Mouse (Mus musculus): ENCODE measurements at regions not wholly inside any gene's neighbourhood (a gene's known extent, or its start where the extent isn't known, plus 50 kb on each side); places are given as distances from the start of the nearest gene placed in this dataset.

- no peak overlapping the region for H3K27ac ChIP-seq (ENCODE audit: low read length)
- no peaks in the 10 kb centered on the region for H3K4me1 ChIP-seq (ENCODE audit: control insufficient read depth, insufficient read depth, low read length)
- no peak overlapping the region for H3K4me2 ChIP-seq (ENCODE audit: low read depth, low read length)
- no peaks in the 10 kb centered on the region for H3K9me3 ChIP-seq (ENCODE audit: control insufficient read depth, low read length)
- 82% methylated on average over 4 of the region's 4 CpGs for WGBS
- H3K27me3 ChIP-seq (replicated peaks; ENCODE audit: control insufficient read depth, insufficient read depth, low read length), result no peaks in the 10 kb centered on the region
- H3K36me3 ChIP-seq (ENCODE audit: control insufficient read depth, insufficient read depth, low read length), result no peaks in the 10 kb centered on the region
- H3K4me3 ChIP-seq (ENCODE audit: low read length), result no peak overlapping the region
- ATAC-seq, result no peak
- H3K9ac ChIP-seq (ENCODE audit: low read depth, low read length), result no peak overlapping the region
Observed at GRCm38 (mm10) chr6:16697285-16697684, 201.0 kb downstream of the Tfec start.

- peak; percentile 44; the same call in 1 of the 2 replicates for ATAC-seq
Observed at GRCm38 (mm10) chr6:16668004-16668403, 230.2 kb downstream of the Tfec start.

GRCm38 (mm10) chr6:16667241-16667640 lies 231.0 kb downstream of the Tfec start:
- Histone ChIP-seq H3K4me1 (ENCODE audit: control insufficient read depth, insufficient read depth, low read length) (peaks cover 4% of the 10 kb centered on the region; the same call in 1 of the 2 replicates), H3K27me3 (replicated peaks; ENCODE audit: control insufficient read depth, insufficient read depth, low read length) (no peaks in the 10 kb centered on the region), H3K9ac (ENCODE audit: low read depth, low read length) (no peak overlapping the region), H3K27ac (ENCODE audit: low read length) (no peak overlapping the region), H3K36me3 (ENCODE audit: control insufficient read depth, insufficient read depth, low read length) (no peaks in the 10 kb centered on the region), H3K4me2 (ENCODE audit: low read depth, low read length) (no peak overlapping the region), H3K9me3 (ENCODE audit: control insufficient read depth, low read length) (peaks cover 4% of the 10 kb centered on the region; the same call in 1 of the 2 replicates), H3K4me3 (ENCODE audit: low read length) (no peak overlapping the region)
- 38% methylated on average over 6 of the region's 6 CpGs for WGBS
- no peak for ATAC-seq

More at GRCm38 (mm10) chr6:16668004-16668403, 230.2 kb downstream of the Tfec start:
- peaks cover 4% of the 10 kb centered on the region; the same call in 1 of the 2 replicates for H3K4me1 ChIP-seq (ENCODE audit: control insufficient read depth, insufficient read depth, low read length)
- 3% methylated on average over 2 of the region's 2 CpGs for WGBS
- H3K9me3 ChIP-seq (ENCODE audit: control insufficient read depth, low read length), result peaks cover 4% of the 10 kb centered on the region; the same call in 1 of the 2 replicates
- H3K27me3 ChIP-seq (replicated peaks; ENCODE audit: control insufficient read depth, insufficient read depth, low read length), result no peaks in the 10 kb centered on the region
- no peak overlapping the region for H3K9ac ChIP-seq (ENCODE audit: low read depth, low read length)
- no peaks in the 10 kb centered on the region for H3K36me3 ChIP-seq (ENCODE audit: control insufficient read depth, insufficient read depth, low read length)
- H3K4me2 ChIP-seq (ENCODE audit: low read depth, low read length), result no peak overlapping the region
- no peak overlapping the region for H3K27ac ChIP-seq (ENCODE audit: low read length)
- H3K4me3 ChIP-seq (ENCODE audit: low read length), result no peak overlapping the region

DNA sequence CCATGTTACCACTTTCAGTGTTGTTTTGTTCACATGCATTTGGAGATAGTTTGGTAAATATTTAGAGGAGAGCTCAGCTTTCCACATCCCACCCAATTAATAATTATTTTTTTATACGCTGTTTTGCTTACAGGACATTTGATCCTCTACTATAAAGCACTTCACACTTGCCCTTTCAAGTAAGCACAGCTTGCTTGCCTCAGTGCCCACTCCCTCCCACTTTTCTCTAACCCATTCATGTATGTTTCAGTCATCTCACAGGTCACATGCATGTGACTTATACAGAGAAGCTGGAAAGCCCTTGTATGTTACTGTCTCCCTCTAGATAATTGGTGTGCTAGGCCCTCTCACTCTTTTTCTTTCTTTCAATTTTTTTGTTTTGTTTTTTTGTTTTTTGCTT lies 252.0 kb downstream of the Tfec start:
- Histone ChIP-seq H3K9ac (ENCODE audit: low read depth, low read length) (no peak overlapping the region), H3K4me1 (ENCODE audit: control insufficient read depth, insufficient read depth, low read length) (no peaks in the 10 kb centered on the region), H3K27ac (ENCODE audit: low read length) (no peak overlapping the region), H3K36me3 (ENCODE audit: control insufficient read depth, insufficient read depth, low read length) (no peaks in the 10 kb centered on the region), H3K27me3 (replicated peaks; ENCODE audit: control insufficient read depth, insufficient read depth, low read length) (no peaks in the 10 kb centered on the region), H3K4me2 (ENCODE audit: low read depth, low read length) (no peak overlapping the region), H3K4me3 (ENCODE audit: low read length) (no peak overlapping the region), H3K9me3 (ENCODE audit: control insufficient read depth, low read length) (no peaks in the 10 kb centered on the region)
- 65% methylated on average over 1 of the region's 1 CpGs for WGBS
- no peak for ATAC-seq

- no peaks in the 10 kb centered on the region for H3K4me1 ChIP-seq (ENCODE audit: control insufficient read depth, insufficient read depth, low read length)
- 0 out of 2 replicates have a peak, but pooled peaks have one; percentile 40 for ATAC-seq
- H3K9ac ChIP-seq (ENCODE audit: low read depth, low read length), result no peak overlapping the region
- no peaks in the 10 kb centered on the region for H3K36me3 ChIP-seq (ENCODE audit: control insufficient read depth, insufficient read depth, low read length)
- H3K9me3 ChIP-seq (ENCODE audit: control insufficient read depth, low read length), result no peaks in the 10 kb centered on the region
- no peaks in the 10 kb centered on the region for H3K27me3 ChIP-seq (replicated peaks; ENCODE audit: control insufficient read depth, insufficient read depth, low read length)
- H3K27ac ChIP-seq (ENCODE audit: low read length), result no peak overlapping the region
- no peak overlapping the region for H3K4me3 ChIP-seq (ENCODE audit: low read length)
- no peak overlapping the region for H3K4me2 ChIP-seq (ENCODE audit: low read depth, low read length)
Observed at GRCm38 (mm10) chr6:16643519-16643918, 254.7 kb downstream of the Tfec start.

DNA sequence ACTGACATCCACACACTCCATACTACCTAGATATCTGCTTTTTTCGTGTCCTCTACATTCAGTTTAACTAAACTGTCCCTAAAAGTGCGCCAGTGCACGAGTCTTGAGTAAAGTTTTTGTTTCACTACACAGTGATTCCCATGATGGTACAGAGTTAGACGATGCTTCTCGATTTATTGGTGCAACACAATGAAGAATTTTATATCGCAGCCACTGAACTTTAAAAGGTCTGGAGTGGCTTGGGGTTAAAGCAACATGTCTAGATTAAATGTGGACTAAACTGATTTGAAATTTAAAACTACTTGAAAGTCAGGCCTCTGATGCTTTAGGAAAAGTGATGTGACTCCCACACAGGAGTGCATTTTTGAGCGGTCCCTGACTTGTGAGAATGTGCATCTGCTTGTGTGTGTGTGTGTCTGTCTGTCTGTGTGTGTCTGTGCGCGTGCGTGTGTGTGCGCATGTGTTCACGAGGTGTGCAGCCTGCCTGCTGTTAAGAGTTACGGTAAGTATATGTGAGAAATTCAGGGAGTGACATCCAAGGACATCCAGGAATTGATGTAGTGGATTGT lies 261.4 kb downstream of the Tfec start:
- no peak overlapping the region for H3K27ac ChIP-seq (ENCODE audit: low read length)
- no peak for ATAC-seq
- WGBS, result 91% methylated on average over 13 of the region's 13 CpGs
- no peaks in the 10 kb centered on the region for H3K9me3 ChIP-seq (ENCODE audit: control insufficient read depth, low read length)
- no peak overlapping the region for H3K9ac ChIP-seq (ENCODE audit: low read depth, low read length)
- H3K27me3 ChIP-seq (replicated peaks; ENCODE audit: control insufficient read depth, insufficient read depth, low read length), result no peaks in the 10 kb centered on the region
- H3K4me3 ChIP-seq (ENCODE audit: low read length), result no peak overlapping the region
- no peak overlapping the region for H3K4me2 ChIP-seq (ENCODE audit: low read depth, low read length)
- no peaks in the 10 kb centered on the region for H3K36me3 ChIP-seq (ENCODE audit: control insufficient read depth, insufficient read depth, low read length)
- no peaks in the 10 kb centered on the region for H3K4me1 ChIP-seq (ENCODE audit: control insufficient read depth, insufficient read depth, low read length)

DNA sequence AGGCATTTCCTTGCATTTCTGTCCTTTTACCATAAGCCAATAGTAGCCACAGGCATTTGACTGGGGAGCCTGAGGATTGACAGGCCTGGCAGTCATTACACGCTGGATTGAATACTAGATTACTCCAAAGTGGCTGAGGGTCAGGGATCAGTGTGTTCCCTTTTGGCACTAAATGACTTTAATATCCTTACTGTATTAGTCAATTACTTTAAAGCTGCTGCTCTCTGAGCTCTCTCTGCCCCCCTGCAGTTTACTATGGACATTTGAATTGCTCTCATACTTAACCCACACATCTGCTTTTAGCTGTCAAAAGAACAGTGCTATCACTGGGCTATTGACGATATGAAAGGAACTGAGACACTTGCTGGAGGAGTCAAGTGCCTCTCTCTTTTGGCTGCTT lies 262.1 kb downstream of the Tfec start:
- H3K4me1 ChIP-seq (ENCODE audit: control insufficient read depth, insufficient read depth, low read length), result no peaks in the 10 kb centered on the region
- H3K9me3 ChIP-seq (ENCODE audit: control insufficient read depth, low read length), result no peaks in the 10 kb centered on the region
- 68% methylated on average over 2 of the region's 2 CpGs for WGBS
- H3K4me3 ChIP-seq (ENCODE audit: low read length), result no peak overlapping the region
- ATAC-seq, result no peak
- no peak overlapping the region for H3K9ac ChIP-seq (ENCODE audit: low read depth, low read length)
- no peaks in the 10 kb centered on the region for H3K36me3 ChIP-seq (ENCODE audit: control insufficient read depth, insufficient read depth, low read length)
- no peak overlapping the region for H3K27ac ChIP-seq (ENCODE audit: low read length)
- H3K4me2 ChIP-seq (ENCODE audit: low read depth, low read length), result no peak overlapping the region
- H3K27me3 ChIP-seq (replicated peaks; ENCODE audit: control insufficient read depth, insufficient read depth, low read length), result no peaks in the 10 kb centered on the region

- WGBS, result 71% methylated on average over 9 of the region's 9 CpGs
- Histone ChIP-seq H3K27ac (ENCODE audit: low read length) (no peak overlapping the region), H3K4me2 (ENCODE audit: low read depth, low read length) (no peak overlapping the region), H3K4me1 (ENCODE audit: control insufficient read depth, insufficient read depth, low read length) (no peaks in the 10 kb centered on the region), H3K36me3 (ENCODE audit: control insufficient read depth, insufficient read depth, low read length) (no peaks in the 10 kb centered on the region), H3K4me3 (ENCODE audit: low read length) (no peak overlapping the region), H3K27me3 (replicated peaks; ENCODE audit: control insufficient read depth, insufficient read depth, low read length) (no peaks in the 10 kb centered on the region), H3K9me3 (ENCODE audit: control insufficient read depth, low read length) (no peaks in the 10 kb centered on the region), H3K9ac (ENCODE audit: low read depth, low read length) (no peak overlapping the region)
- no peak for ATAC-seq
Observed at GRCm38 (mm10) chr6:16607393-16608023, 290.7 kb downstream of the Tfec start.

DNA sequence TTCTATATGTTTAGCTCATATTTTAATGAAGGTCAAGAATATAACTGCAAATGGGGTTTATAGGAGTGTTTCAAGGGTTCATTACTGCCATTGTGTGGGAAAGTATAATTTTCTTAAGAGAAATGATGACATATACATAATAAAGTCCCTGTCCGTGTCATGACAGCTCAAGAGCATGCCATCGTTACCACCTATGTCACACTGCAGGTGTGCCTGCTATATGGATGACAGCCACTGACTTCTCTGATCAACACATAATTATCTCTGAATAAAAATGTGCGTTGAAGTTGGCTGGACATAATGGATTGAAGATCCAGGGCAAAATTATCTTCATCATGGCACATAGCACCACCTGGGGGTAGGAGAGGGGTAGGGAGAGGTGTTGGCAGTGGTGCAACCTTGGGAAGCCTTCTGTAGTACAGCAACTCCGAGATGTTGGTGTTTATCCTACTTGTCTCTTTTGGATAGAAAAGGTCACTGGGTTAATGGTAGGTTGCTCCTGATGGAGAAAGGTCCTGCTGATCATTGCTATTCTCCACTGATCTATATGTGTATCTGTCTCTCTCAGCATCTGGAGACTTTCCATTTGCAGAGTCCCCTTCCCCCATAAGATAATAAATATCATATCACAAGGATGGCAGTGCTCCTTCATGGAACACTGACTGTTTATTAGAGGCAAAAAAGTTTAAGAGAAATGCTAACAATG lies 291.4 kb downstream of the Tfec start:
- WGBS, result 74% methylated on average over 4 of the region's 4 CpGs
- H3K4me2 ChIP-seq (ENCODE audit: low read depth, low read length), result no peak overlapping the region
- H3K36me3 ChIP-seq (ENCODE audit: control insufficient read depth, insufficient read depth, low read length), result no peaks in the 10 kb centered on the region
- no peak overlapping the region for H3K4me3 ChIP-seq (ENCODE audit: low read length)
- no peak overlapping the region for H3K27ac ChIP-seq (ENCODE audit: low read length)
- H3K9ac ChIP-seq (ENCODE audit: low read depth, low read length), result no peak overlapping the region
- H3K9me3 ChIP-seq (ENCODE audit: control insufficient read depth, low read length), result no peaks in the 10 kb centered on the region
- no peaks in the 10 kb centered on the region for H3K4me1 ChIP-seq (ENCODE audit: control insufficient read depth, insufficient read depth, low read length)
- ATAC-seq, result no peak
- no peaks in the 10 kb centered on the region for H3K27me3 ChIP-seq (replicated peaks; ENCODE audit: control insufficient read depth, insufficient read depth, low read length)
